Mouse (Mus musculus): ENCODE data around the gene Hspb11. TPM values are rescaled to one million over a fixed set of nuclear protein-coding genes. Genes with fewer than 3 reads are reported as not detected.

Gene Hspb11
- polyA plus RNA-seq (2016; fragmentation: Nextera tagmentation; extraction: Ambion mirVana) = 25.6 and 25.9 TPM in 2 replicates

DNA sequence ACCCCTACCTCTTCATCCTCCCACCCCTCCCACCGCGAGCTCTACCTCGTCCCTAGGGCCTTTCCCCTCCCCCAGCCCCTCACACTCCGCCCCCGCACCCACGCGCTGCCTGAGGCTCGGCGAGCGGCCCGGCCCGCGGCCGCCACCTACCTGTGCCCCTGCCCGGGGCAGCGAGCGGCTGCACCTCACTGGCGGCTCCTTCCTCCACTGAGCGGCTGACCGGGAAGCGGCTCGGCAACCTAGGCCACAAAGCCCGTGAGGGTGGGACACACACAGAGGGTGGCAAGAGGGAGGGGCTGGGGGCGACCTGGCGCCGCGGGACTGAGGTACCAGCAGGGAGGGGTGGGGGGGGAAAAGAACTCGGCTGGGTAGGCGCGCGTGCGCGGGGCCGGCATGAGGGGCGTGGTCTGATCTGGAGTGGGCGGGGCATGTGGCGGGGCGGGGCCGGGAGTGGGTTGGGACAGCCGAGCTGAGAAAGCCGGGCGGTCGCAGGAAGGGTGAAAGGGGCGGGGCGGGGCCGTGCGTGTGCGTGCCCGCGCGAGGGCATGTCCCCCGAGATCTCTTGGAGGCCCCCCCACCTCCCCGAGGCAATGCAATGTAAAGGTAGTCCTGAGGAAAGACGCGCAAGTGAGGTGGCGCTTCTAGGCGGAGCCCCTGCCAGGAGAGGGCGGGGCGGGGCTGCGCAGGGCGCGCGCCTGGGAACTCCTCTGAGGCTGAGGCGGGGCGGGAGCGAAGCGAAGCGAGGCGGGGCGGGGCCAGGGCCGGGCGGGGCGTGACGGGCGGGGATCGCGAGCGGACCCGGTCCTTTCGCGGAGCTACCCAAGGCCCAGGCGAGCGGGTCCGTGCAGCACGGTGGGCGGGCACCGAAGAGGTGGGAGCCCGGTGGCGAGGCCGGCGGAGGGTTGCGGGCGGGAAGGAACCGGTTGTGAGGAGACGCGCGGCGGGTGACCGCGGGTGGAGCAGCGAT is at the start of gene Hspb11, which contains the start of gene Lrrc42:
Hspb11 (plus strand) TSS at position 469 of the 967 bp plus-strand sequence.
Lrrc42 (minus strand) TSS at position 408 of the 967 bp plus-strand sequence.
- DNase-seq (ENCODE audit: low spot score) = peak; percentile 97

GRCm38 (mm10) chr4:107207016-107207415 is 46.4 kb upstream of the Hspb11 start:
- H3K36me3 ChIP-seq = peaks cover 66% of the 10 kb centered on the region
- no peaks in the 10 kb centered on the region for H3K27me3 ChIP-seq (ENCODE audit: low read depth, poor library complexity, severe bottlenecking)
- H3K27ac ChIP-seq (replicated peaks) = no peak overlapping the region
- no peaks in the 10 kb centered on the region for H3K9me3 ChIP-seq (replicated peaks)
- H3K4me1 ChIP-seq = peaks cover 16% of the 10 kb centered on the region
- DNase-seq (ENCODE audit: low spot score) = no peak
- WGBS = 99% methylated on average over 2 of the region's 2 CpGs
- no peak overlapping the region for H3K4me3 ChIP-seq

More for the DNA sequence above, at the start of gene Hspb11, which contains the start of gene Lrrc42:
- Histone ChIP-seq H3K4me3 (peak within 1 kb of the TSS; percentile 81), H3K27ac (replicated peaks) (peak within 1 kb of the TSS; percentile 95), H3K4me1 (peaks cover 48% of the 10 kb centered on the region), H3K27me3 (ENCODE audit: low read depth, poor library complexity, severe bottlenecking) (no peaks in the 10 kb centered on the region), H3K36me3 (no peaks in the 10 kb centered on the region), H3K9me3 (replicated peaks) (no peaks in the 10 kb centered on the region)
- WGBS = under 1% methylated on average over 99 of the region's 101 CpGs

GRCm38 (mm10) chr4:107208880-107209279 is 44.5 kb upstream of the Hspb11 start, which contains the start of gene Ldlrad1:
Gene Ldlrad1, plus strand, starts transcription at chr4:107209180.
- H3K4me1 ChIP-seq = peaks cover 16% of the 10 kb centered on the region
- peaks cover 48% of the 10 kb centered on the region for H3K36me3 ChIP-seq
- H3K27ac ChIP-seq (replicated peaks) = peak within 1 kb of the TSS; percentile 33; the same call in 1 of the 2 replicates
- no peak within 1 kb of the TSS for H3K4me3 ChIP-seq
- no peak for DNase-seq (ENCODE audit: low spot score)
- no peaks in the 10 kb centered on the region for H3K27me3 ChIP-seq (ENCODE audit: low read depth, poor library complexity, severe bottlenecking)
- no peaks in the 10 kb centered on the region for H3K9me3 ChIP-seq (replicated peaks)
- WGBS = 90% methylated on average over 3 of the region's 3 CpGs

GRCm38 (mm10) chr4:107210483-107211097 is 42.8 kb upstream of the Hspb11 start:
- H3K27ac ChIP-seq (replicated peaks) = 0 out of 2 replicates have a peak overlapping the region, but pooled peaks have one; percentile 17
- DNase-seq (ENCODE audit: low spot score) = no peak
- WGBS = 86% methylated on average over 5 of the region's 5 CpGs
- H3K9me3 ChIP-seq (replicated peaks) = no peaks in the 10 kb centered on the region
- H3K4me3 ChIP-seq = no peak overlapping the region
- H3K27me3 ChIP-seq (ENCODE audit: low read depth, poor library complexity, severe bottlenecking) = no peaks in the 10 kb centered on the region
- peaks cover 31% of the 10 kb centered on the region for H3K36me3 ChIP-seq
- peaks cover 16% of the 10 kb centered on the region for H3K4me1 ChIP-seq

DNA sequence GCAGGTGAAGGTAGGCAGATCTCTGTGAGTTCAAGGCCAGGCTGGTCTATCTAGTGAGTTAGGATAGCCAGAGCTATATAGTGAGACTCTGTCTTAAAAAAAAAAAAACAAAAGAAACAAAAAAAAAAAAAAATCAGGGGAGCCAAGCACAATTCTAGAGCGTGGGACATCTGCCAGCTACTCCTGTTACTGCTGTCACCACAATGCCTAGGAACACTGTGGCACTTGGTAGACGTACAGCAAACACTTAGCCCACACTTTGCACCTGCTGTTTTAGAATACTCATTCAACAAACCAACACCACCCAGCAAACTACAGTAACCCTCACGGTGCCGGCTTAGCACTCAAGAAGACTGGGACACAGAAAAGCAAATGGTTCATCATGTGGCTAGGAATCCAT is 41.9 kb upstream of the Hspb11 start:
- Histone ChIP-seq H3K4me3 (no peak overlapping the region), H3K27me3 (ENCODE audit: low read depth, poor library complexity, severe bottlenecking) (no peaks in the 10 kb centered on the region), H3K36me3 (peaks cover 22% of the 10 kb centered on the region), H3K4me1 (peaks cover 16% of the 10 kb centered on the region), H3K9me3 (replicated peaks) (no peaks in the 10 kb centered on the region), H3K27ac (replicated peaks) (no peak overlapping the region)
- no peak for DNase-seq (ENCODE audit: low spot score)
- WGBS = 89% methylated on average over 4 of the region's 4 CpGs

GRCm38 (mm10) chr4:107211936-107212335 is 41.5 kb upstream of the Hspb11 start:
- H3K27me3 ChIP-seq (ENCODE audit: low read depth, poor library complexity, severe bottlenecking) = no peaks in the 10 kb centered on the region
- 89% methylated on average over 5 of the region's 5 CpGs for WGBS
- H3K4me3 ChIP-seq = no peak overlapping the region
- peaks cover 16% of the 10 kb centered on the region for H3K4me1 ChIP-seq
- no peak for DNase-seq (ENCODE audit: low spot score)
- peaks cover 17% of the 10 kb centered on the region for H3K36me3 ChIP-seq
- no peaks in the 10 kb centered on the region for H3K9me3 ChIP-seq (replicated peaks)
- H3K27ac ChIP-seq (replicated peaks) = no peak overlapping the region

GRCm38 (mm10) chr4:107213279-107214011 is 39.9 kb upstream of the Hspb11 start:
- no peak overlapping the region for H3K4me3 ChIP-seq
- 80% methylated on average over 12 of the region's 12 CpGs for WGBS
- peaks cover 4% of the 10 kb centered on the region; the same call in 1 of the 2 replicates for H3K36me3 ChIP-seq
- H3K9me3 ChIP-seq (replicated peaks) = no peaks in the 10 kb centered on the region
- DNase-seq (ENCODE audit: low spot score) = no peak
- no peak overlapping the region for H3K27ac ChIP-seq (replicated peaks)
- no peaks in the 10 kb centered on the region for H3K27me3 ChIP-seq (ENCODE audit: low read depth, poor library complexity, severe bottlenecking)
- H3K4me1 ChIP-seq = peaks cover 16% of the 10 kb centered on the region

DNA sequence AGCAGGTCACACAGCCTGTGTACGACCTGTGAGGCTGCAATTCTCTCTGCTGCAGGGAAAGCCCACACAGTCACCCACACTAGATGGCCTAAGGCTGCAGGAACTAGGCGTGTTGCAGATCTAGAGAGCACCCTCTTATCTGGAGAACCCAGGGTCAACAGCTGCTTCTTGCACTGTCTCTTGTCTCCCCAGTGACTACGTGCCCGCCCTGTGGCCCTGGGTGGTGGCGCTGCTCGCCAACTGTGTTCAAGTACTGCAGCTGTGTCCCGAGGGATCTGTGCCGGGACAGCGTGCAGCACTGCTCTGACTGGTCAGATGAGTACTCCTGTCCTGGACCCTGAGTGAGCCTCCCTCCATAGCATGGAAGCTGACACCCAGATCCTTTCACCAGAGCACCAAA is 35.8 kb upstream of the Hspb11 start:
- DNase-seq (ENCODE audit: low spot score) = no peak
- Histone ChIP-seq H3K4me1 (no peaks in the 10 kb centered on the region), H3K36me3 (no peaks in the 10 kb centered on the region), H3K27ac (replicated peaks) (no peak overlapping the region), H3K9me3 (replicated peaks) (no peaks in the 10 kb centered on the region), H3K4me3 (no peak overlapping the region), H3K27me3 (ENCODE audit: low read depth, poor library complexity, severe bottlenecking) (no peaks in the 10 kb centered on the region)
- 88% methylated on average over 9 of the region's 9 CpGs for WGBS

DNA sequence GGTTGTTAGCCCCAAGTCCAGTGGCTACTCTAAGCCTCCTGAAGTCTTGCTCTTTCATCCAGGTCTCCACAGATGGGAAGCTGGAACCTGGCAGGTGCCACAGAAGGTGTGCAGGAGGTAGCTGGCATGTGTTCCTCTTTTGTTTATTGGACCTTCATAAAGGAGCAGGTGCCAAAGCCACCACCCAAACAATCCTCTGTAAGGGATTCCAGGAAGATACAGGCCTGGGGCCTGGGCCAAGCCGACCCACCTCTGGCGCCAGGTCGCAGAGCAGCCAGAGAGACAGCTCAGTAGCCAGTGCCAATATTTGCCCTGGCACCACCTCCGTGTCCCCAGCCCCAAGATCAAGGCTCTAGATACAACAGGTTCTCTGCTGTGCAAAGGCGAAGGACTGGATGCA is 31.9 kb upstream of the Hspb11 start:
- 89% methylated on average over 5 of the region's 5 CpGs for WGBS
- Histone ChIP-seq H3K27ac (replicated peaks) (no peak overlapping the region), H3K36me3 (no peaks in the 10 kb centered on the region), H3K4me1 (no peaks in the 10 kb centered on the region), H3K27me3 (ENCODE audit: low read depth, poor library complexity, severe bottlenecking) (no peaks in the 10 kb centered on the region), H3K4me3 (no peak overlapping the region), H3K9me3 (replicated peaks) (no peaks in the 10 kb centered on the region)
- no peak for DNase-seq (ENCODE audit: low spot score)

DNA sequence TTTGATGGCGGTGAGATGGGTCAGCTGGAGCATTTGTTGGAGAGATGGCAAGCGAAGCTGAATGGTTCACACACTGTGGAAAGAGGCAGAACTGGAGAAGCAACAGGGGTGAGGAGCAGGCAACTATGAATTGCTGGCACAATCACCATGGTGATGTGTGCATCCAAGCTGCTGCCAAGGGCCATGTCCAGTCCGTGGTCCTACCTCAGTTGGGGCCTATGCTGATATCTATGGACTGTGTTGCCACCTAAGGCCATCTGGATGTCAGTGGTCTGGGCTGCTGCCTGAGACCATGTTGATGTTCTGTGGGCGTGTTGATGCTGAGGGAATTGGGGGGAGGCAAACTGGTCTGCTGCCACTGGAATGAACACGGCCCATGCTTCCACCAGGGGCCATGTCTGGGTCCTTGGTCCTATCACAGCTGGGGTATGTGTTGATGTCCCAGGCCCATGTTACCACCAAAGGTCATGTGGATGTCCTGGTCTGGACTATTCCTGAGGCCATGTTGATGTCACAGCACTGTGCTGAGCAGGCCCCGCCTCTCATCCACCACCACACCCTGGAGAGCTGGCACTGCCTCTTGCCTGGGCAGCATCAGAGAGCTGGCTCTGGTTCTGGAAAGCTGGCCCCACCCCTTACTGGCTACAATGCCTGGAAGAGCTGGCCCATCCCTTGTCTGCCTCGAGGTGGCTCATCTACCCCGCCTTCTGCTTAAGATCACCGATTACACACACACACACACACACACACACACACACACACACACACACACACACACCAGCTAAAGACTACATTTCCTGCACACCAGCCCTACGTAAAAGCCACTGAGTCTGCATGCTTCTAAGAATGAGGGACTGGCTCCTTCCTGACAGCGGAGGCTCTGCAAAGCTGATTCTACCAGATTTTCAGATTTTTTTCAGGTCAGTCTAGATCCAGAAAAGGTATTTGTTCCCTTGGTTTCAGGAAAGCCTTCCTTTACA is 29.9 kb upstream of the Hspb11 start:
- no peak overlapping the region for H3K27ac ChIP-seq (replicated peaks)
- no peak for DNase-seq (ENCODE audit: low spot score)

GRCm38 (mm10) chr4:107226313-107226712 is 27.1 kb upstream of the Hspb11 start:
- Histone ChIP-seq H3K36me3 (0 out of 2 replicates have a peak, but pooled peaks cover 2% of the 10 kb centered on the region), H3K4me3 (no peak overlapping the region), H3K27me3 (ENCODE audit: low read depth, poor library complexity, severe bottlenecking) (no peaks in the 10 kb centered on the region), H3K27ac (replicated peaks) (no peak overlapping the region), H3K4me1 (no peaks in the 10 kb centered on the region), H3K9me3 (replicated peaks) (no peaks in the 10 kb centered on the region)
- WGBS = 91% methylated on average over 2 of the region's 2 CpGs
- DNase-seq (ENCODE audit: low spot score) = no peak

More for the DNA sequence above, 29.9 kb upstream of the Hspb11 start:
- Histone ChIP-seq H3K9me3 (replicated peaks) (no peaks in the 10 kb centered on the region), H3K4me3 (no peak overlapping the region), H3K4me1 (no peaks in the 10 kb centered on the region), H3K27me3 (ENCODE audit: low read depth, poor library complexity, severe bottlenecking) (no peaks in the 10 kb centered on the region), H3K36me3 (no peaks in the 10 kb centered on the region)
- WGBS = 87% methylated on average over 11 of the region's 11 CpGs
